Mouse (Mus musculus) embryonic fibroblast, embryonic 13.5 days (primary cell): ENCODE data around the gene Xylt1.

ENCODE experiments used
- CTCF ChIP-seq: IDR thresholded peaks from 2 replicates; pipeline ENCODE4 v1.5.1; 2011; ENCODE audit warnings: mild to moderate bottlenecking, control low read depth, low read length, moderate library complexity, borderline replicate concordance; ENCODE audit not compliant: insufficient read depth
- POLR2A ChIP-seq: IDR thresholded peaks from 2 replicates; pipeline ENCODE4 v1.6.1; 2011; ENCODE audit warnings: low read depth, mild to moderate bottlenecking, control low read depth, low read length, moderate library complexity

- TF ChIP-seq CTCF (no peak), POLR2A (no peak)
Measured at GRCm38 (mm10) chr7:117559051-117559450, 178.3 kb downstream of the Xylt1 start.
